Mouse (Mus musculus): ENCODE results near the gene Psma5. TPM values are rescaled to one million over a fixed set of nuclear protein-coding genes. Genes with fewer than 3 reads are reported as not detected.
A peak's percentile ranks its signal among the peaks of the same experiment; 100 is the strongest.
"Not testable (repeated sequence)": the region's sequence is repeated elsewhere in the genome, so short reads cannot be mapped to it uniquely, and the experiment has no call there.

Gene Psma5
- polyA plus RNA-seq, 1 experiment from 2014 or later = 324 TPM

DNA sequence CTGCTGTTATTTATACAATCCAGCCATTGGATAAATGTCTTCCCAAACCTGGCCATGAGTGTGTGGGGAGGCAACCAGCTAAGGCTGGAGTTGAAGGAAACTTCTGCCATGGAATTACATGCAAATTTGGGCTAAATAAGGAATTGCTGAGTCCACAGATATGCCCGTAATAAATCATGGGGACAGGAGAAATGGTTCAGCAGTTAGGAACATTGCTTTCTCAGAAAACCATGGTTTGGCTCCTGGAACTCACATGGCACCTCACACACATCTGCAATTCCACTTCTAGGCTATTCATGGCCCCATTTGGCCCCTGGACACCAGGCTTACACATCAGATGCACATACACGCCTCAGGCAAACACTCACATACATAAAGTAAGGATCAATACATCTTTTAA is 29.2 kb upstream of the Psma5 start:
- Histone ChIP-seq H3K4me1 (peaks cover 20% of the 10 kb centered on the region), H3K4me3 (no peak overlapping the region), H3K27me3 (ENCODE audit: insufficient read depth, poor library complexity, severe bottlenecking) (peaks cover 60% of the 10 kb centered on the region), H3K36me3 (no peaks in the 10 kb centered on the region), H3K9me3 (no peaks in the 10 kb centered on the region), H3K27ac (no peak overlapping the region)
- WGBS = 75% methylated on average over 2 of the region's 2 CpGs
- no peak for DNase-seq (ENCODE audit: low spot score)

- peaks cover 20% of the 10 kb centered on the region for H3K27me3 ChIP-seq (ENCODE audit: insufficient read depth, poor library complexity, severe bottlenecking)
- DNase-seq (ENCODE audit: low spot score) = no peak
- 77% methylated on average over 4 of the region's 4 CpGs for WGBS
These were observed 25.1 kb upstream of the Psma5 start for GRCm38 (mm10) chr3:108231646-108232045.

GRCm38 (mm10) chr3:108237474-108238102 is 19.1 kb upstream of the Psma5 start:
- WGBS = 76% methylated on average over 4 of the region's 4 CpGs
- not testable (repeated sequence) for H3K4me3 ChIP-seq

More at GRCm38 (mm10) chr3:108231646-108232045, 25.1 kb upstream of the Psma5 start:
- no peak overlapping the region for H3K4me3 ChIP-seq
- no peaks in the 10 kb centered on the region for H3K36me3 ChIP-seq
- peaks cover 9% of the 10 kb centered on the region for H3K4me1 ChIP-seq
- no peaks in the 10 kb centered on the region for H3K9me3 ChIP-seq
- H3K27ac ChIP-seq = no peak overlapping the region

DNA sequence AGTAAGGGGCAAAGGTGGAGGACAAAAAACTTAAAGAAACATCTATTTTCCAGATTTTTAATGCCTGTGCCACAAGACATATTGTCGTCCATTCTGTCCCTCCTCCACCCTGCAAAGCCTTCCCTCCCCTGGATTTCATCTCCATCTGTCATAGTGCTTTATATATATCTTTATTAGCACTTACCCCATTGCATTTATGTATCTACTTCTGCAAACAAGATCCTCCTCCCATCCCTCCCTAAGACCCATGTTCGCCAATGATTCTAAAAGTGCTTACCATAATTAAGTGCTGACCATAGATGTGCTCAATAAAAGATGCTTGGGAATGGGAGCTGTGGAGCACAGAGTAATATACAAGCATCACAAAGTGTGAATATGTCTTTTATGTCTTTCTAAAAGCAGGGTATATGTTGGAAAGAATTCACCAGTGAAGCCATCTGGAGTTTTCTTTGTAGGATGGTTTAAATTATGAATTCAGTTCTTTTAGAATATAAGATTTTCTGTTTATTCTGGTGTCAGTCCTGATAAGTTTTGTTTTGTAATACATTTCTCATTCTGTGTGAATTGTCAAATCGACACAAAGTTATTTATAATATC is 15.4 kb upstream of the Psma5 start:
- Histone ChIP-seq H3K36me3 (no peaks in the 10 kb centered on the region), H3K9me3 (no peaks in the 10 kb centered on the region), H3K4me1 (no peaks in the 10 kb centered on the region), H3K27me3 (ENCODE audit: insufficient read depth, poor library complexity, severe bottlenecking) (no peaks in the 10 kb centered on the region), H3K4me3 (no peak overlapping the region), H3K27ac (no peak overlapping the region)
- DNase-seq (ENCODE audit: low spot score) = no peak
- 83% methylated on average over 3 of the region's 3 CpGs for WGBS

More at GRCm38 (mm10) chr3:108237474-108238102, 19.1 kb upstream of the Psma5 start:
- H3K36me3 ChIP-seq; H3K4me1 ChIP-seq; H3K27ac ChIP-seq; H3K27me3 ChIP-seq (ENCODE audit: insufficient read depth, poor library complexity, severe bottlenecking); H3K9me3 ChIP-seq; DNase-seq (ENCODE audit: low spot score): not testable (repeated sequence)

DNA sequence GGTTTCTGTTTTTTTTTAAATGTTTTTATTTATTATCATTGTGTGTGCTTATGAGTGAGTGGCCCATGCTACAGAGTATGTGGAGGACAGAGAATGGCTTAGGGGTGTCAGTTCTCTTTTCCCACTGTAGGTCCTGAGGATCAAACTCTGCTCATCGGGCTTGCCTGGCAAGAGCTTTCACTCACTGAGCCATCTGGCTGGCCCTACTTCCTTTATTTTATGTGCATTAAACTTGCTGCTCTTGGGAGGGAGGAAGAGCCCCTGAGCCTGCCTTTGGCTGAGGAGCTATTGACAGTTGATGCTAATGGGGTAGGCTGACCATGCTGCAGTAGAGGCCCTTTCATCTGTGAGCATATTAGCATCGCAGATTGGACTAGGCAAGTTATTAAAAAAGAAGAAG is 9.9 kb upstream of the Psma5 start:
- H3K27ac ChIP-seq = no peak overlapping the region
- H3K9me3 ChIP-seq = no peaks in the 10 kb centered on the region
- no peak for DNase-seq (ENCODE audit: low spot score)
- 86% methylated on average over 2 of the region's 2 CpGs for WGBS
- H3K4me3 ChIP-seq = no peak overlapping the region
- no peaks in the 10 kb centered on the region for H3K27me3 ChIP-seq (ENCODE audit: insufficient read depth, poor library complexity, severe bottlenecking)
- H3K36me3 ChIP-seq = no peaks in the 10 kb centered on the region
- H3K4me1 ChIP-seq = no peaks in the 10 kb centered on the region

DNA sequence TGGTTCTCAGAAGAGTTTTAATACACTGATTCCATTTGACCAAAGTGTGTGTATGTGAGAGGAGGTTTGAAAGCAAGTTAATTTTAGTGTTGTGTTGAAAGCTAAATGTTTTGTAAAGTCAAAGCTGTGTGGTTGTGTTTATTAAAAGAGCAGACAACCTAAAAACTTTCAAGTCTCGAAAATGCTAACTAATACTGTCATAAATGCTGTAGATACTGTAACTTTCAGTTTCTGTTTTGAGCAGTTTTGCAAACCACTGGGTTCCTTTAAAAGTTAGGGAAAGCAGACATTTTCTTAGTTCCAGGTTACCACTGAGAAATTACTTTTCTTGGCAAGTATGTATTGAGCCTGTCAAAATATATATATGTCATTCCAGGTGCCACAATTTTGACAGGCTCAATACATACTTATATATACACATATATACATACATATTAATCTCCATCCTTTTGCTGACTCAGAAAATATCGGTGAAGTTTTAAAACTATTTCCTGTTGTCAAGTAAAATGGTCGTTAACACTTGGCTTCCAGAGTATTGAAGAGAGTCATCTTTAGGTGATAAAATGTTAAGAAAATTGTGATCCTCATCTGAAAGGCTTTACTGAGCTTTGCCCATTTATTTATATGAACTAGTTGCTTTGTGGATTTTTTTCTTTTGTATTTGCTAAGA is 1.2 kb downstream of the Psma5 start:
- no peak for DNase-seq (ENCODE audit: low spot score)
- H3K27ac ChIP-seq = peak overlapping the region; percentile 90
- peaks cover 17% of the 10 kb centered on the region for H3K4me1 ChIP-seq
- no peaks in the 10 kb centered on the region for H3K27me3 ChIP-seq (ENCODE audit: insufficient read depth, poor library complexity, severe bottlenecking)
- peaks cover 15% of the 10 kb centered on the region for H3K36me3 ChIP-seq
- no peaks in the 10 kb centered on the region for H3K9me3 ChIP-seq
- 64% methylated on average over 3 of the region's 3 CpGs for WGBS
- peak overlapping the region; percentile 99 for H3K4me3 ChIP-seq

- H3K36me3 ChIP-seq = peaks cover 22% of the 10 kb centered on the region
- peaks cover 17% of the 10 kb centered on the region for H3K4me1 ChIP-seq
- H3K27ac ChIP-seq = no peak overlapping the region
- H3K27me3 ChIP-seq (ENCODE audit: insufficient read depth, poor library complexity, severe bottlenecking) = no peaks in the 10 kb centered on the region
- no peak overlapping the region for H3K4me3 ChIP-seq
- DNase-seq (ENCODE audit: low spot score) = no peak
- WGBS = 65% methylated on average over 3 of the region's 3 CpGs
- H3K9me3 ChIP-seq = no peaks in the 10 kb centered on the region
These were observed 2.6 kb downstream of the Psma5 start for GRCm38 (mm10) chr3:108259319-108259718.

DNA sequence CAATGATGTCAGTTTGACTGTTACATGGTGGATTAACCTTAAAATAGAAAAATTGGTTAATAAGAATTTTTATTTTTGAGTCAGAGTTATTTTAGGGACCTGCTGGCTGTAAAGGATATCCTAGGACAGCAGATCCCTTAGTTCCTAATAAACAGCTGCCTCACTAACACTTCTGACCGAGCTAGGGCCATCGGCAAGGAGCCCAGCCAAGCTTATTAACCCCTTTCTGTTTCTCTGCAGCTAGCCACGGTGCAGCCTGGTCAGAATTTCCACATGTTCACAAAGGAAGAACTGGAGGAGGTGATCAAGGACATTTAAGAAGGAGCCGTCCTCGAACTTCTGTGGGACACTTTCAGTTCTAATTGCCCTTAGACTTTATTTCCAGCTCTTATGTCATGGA is 22.8 kb downstream of the Psma5 start:
- H3K4me3 ChIP-seq; DNase-seq (ENCODE audit: low spot score); H3K9me3 ChIP-seq; H3K27ac ChIP-seq; H3K27me3 ChIP-seq (ENCODE audit: insufficient read depth, poor library complexity, severe bottlenecking): not testable (repeated sequence)
- Histone ChIP-seq H3K36me3 (peaks cover 51% of the 10 kb centered on the region), H3K4me1 (peaks cover 16% of the 10 kb centered on the region)
- WGBS = 87% methylated on average over 5 of the region's 5 CpGs

GRCm38 (mm10) chr3:108282401-108283240 is 25.9 kb downstream of the Psma5 start:
- DNase-seq (ENCODE audit: low spot score) = no peak
- Histone ChIP-seq H3K36me3 (peaks cover 22% of the 10 kb centered on the region), H3K9me3 (no peaks in the 10 kb centered on the region), H3K4me1 (peaks cover 38% of the 10 kb centered on the region), H3K4me3 (peak overlapping the region; percentile 97), H3K27ac (peak overlapping the region; percentile 92), H3K27me3 (ENCODE audit: insufficient read depth, poor library complexity, severe bottlenecking) (no peaks in the 10 kb centered on the region)
- WGBS = 33% methylated on average over 12 of the region's 12 CpGs

GRCm38 (mm10) chr3:108283241-108283561 is 26.5 kb downstream of the Psma5 start:
- H3K27me3 ChIP-seq (ENCODE audit: insufficient read depth, poor library complexity, severe bottlenecking) = no peaks in the 10 kb centered on the region
- H3K27ac ChIP-seq = peak overlapping the region; percentile 92
- H3K9me3 ChIP-seq = no peaks in the 10 kb centered on the region
- DNase-seq (ENCODE audit: low spot score) = no peak
- H3K4me3 ChIP-seq = peak overlapping the region; percentile 97
- peaks cover 16% of the 10 kb centered on the region for H3K36me3 ChIP-seq
- peaks cover 44% of the 10 kb centered on the region for H3K4me1 ChIP-seq
- 17% methylated on average over 6 of the region's 6 CpGs for WGBS

- H3K27me3 ChIP-seq (ENCODE audit: insufficient read depth, poor library complexity, severe bottlenecking) = no peaks in the 10 kb centered on the region
- H3K4me1 ChIP-seq = peaks cover 52% of the 10 kb centered on the region
- H3K9me3 ChIP-seq = no peaks in the 10 kb centered on the region
- under 1% methylated on average over 108 of the region's 109 CpGs for WGBS
- peak within 1 kb of the TSS; percentile 92 for H3K27ac ChIP-seq
- peak within 1 kb of the TSS; percentile 97 for H3K4me3 ChIP-seq
- peaks cover 8% of the 10 kb centered on the region for H3K36me3 ChIP-seq
- peak; percentile 98 for DNase-seq (ENCODE audit: low spot score)
These were observed 27.3 kb downstream of the Psma5 start, which contains the start of gene Sort1 for GRCm38 (mm10) chr3:108283781-108284601. Gene Sort1 (plus strand): TSS chr3:108284082.

GRCm38 (mm10) chr3:108285078-108285711 is 28.5 kb downstream of the Psma5 start:
- Histone ChIP-seq H3K36me3 (peaks cover 1% of the 10 kb centered on the region; the same call in 1 of the 2 replicates), H3K4me3 (peak overlapping the region; percentile 97), H3K4me1 (peaks cover 64% of the 10 kb centered on the region), H3K9me3 (no peaks in the 10 kb centered on the region), H3K27me3 (ENCODE audit: insufficient read depth, poor library complexity, severe bottlenecking) (no peaks in the 10 kb centered on the region), H3K27ac (peak overlapping the region; percentile 92; the same call in 1 of the 2 replicates)
- no peak for DNase-seq (ENCODE audit: low spot score)
- WGBS = 57% methylated on average over 4 of the region's 4 CpGs

Measured in heart, embryonic 10.5 days (tissue).